Comparison of ENCODE assay signal across 14 mouse cellular contexts in genomic region chr12:72365231-72366103, GRCm38 (mm10). TPM values are rescaled to one million over a fixed set of nuclear protein-coding genes. Genes with fewer than 3 reads are reported as not detected.
A peak's percentile ranks its signal among the peaks of the same experiment; 100 is the strongest.
DNase-seq lines count a peak whose midpoint lies in the region; ATAC-seq lines count a peak whose summit lies in the region.
"Had no signal": no experiment of that assay in that cellular context is flagged by ENCODE, and none has a peak within 500 bp of the region (broad histone marks: within the 10 kb centered on the region; RNA-seq: fewer than 3 reads in every experiment).

No protein-coding gene starts in this region.

- peaks cover 22% of the 10 kb centered on the region for H3K4me1 ChIP-seq in lung, embryonic 15.5 days
- H3K4me1 ChIP-seq in forebrain, embryonic 16.5 days (replicated peaks; ENCODE audit: control insufficient read depth, insufficient read depth, low read length): peaks cover 14% of the 10 kb centered on the region
- peaks cover 34% of the 10 kb centered on the region for H3K4me1 ChIP-seq in midbrain, embryonic 10.5 days
- H3K4me1 ChIP-seq in neural tube, embryonic 14.5 days (ENCODE audit: control insufficient read depth, insufficient read depth, low read length): peaks cover 16% of the 10 kb centered on the region
- H3K4me1 ChIP-seq: limb, embryonic 15.5 days had no signal

- H3K9me3 ChIP-seq in lung, embryonic 15.5 days: no peaks in the 10 kb centered on the region
- H3K9me3 ChIP-seq in forebrain, embryonic 16.5 days (ENCODE audit: control insufficient read depth, low read length): no peaks in the 10 kb centered on the region
- H3K9me3 ChIP-seq in midbrain, embryonic 10.5 days (replicated peaks): no peaks in the 10 kb centered on the region
- H3K9me3 ChIP-seq in neural tube, embryonic 14.5 days (ENCODE audit: control insufficient read depth, low read length): no peaks in the 10 kb centered on the region
- H3K9me3 ChIP-seq: limb, embryonic 15.5 days had no signal

- no peaks in the 10 kb centered on the region for H3K27me3 ChIP-seq in lung, embryonic 15.5 days
- H3K27me3 ChIP-seq in forebrain, embryonic 16.5 days (replicated peaks; ENCODE audit: control insufficient read depth, insufficient read depth, low read length): no peaks in the 10 kb centered on the region
- H3K27me3 ChIP-seq in midbrain, embryonic 10.5 days (ENCODE audit: low read depth, poor library complexity, severe bottlenecking): no peaks in the 10 kb centered on the region
- H3K27me3 ChIP-seq in neural tube, embryonic 14.5 days (ENCODE audit: control insufficient read depth, insufficient read depth, low read length): no peaks in the 10 kb centered on the region
- H3K27me3 ChIP-seq: limb, embryonic 15.5 days had no signal

- H3K9ac ChIP-seq in lung, embryonic 15.5 days: no peak overlapping the region
- H3K9ac ChIP-seq in forebrain, embryonic 16.5 days (replicated peaks; ENCODE audit: low read depth, low read length): no peak overlapping the region
- no peak overlapping the region for H3K9ac ChIP-seq in neural tube, embryonic 14.5 days (replicated peaks; ENCODE audit: low read depth, low read length)
- H3K9ac ChIP-seq: limb, embryonic 15.5 days had no signal

- intact Hi-C loops in heart, postnatal 25 days (cut with DNase I): no loop called here
- intact Hi-C loops in left cerebral cortex, postnatal 36 days (cut with DNase I): no loop called here

- DNase-seq in lung, postnatal 25 days (ENCODE audit: low spot score): no peak
- DNase-seq in midbrain, embryonic 10.5 days (ENCODE audit: low spot score): no peak
- no peak for DNase-seq in right cerebral cortex, postnatal 14 days
- no peak for DNase-seq in heart, postnatal 25 days (ENCODE audit: low spot score)
- DNase-seq in left cerebral cortex, postnatal 36 days (ENCODE audit: low spot score in 2 of 2): no peak
- DNase-seq: adrenal gland, adult 2 months; kidney, postnatal 10 days; right cerebral cortex, postnatal 4 days had no signal

- no peak overlapping the region for H3K4me3 ChIP-seq in lung, embryonic 15.5 days
- H3K4me3 ChIP-seq in forebrain, embryonic 16.5 days (replicated peaks; ENCODE audit: low read length): no peak overlapping the region
- H3K4me3 ChIP-seq in midbrain, embryonic 10.5 days: no peak overlapping the region
- H3K4me3 ChIP-seq in neural tube, embryonic 14.5 days (ENCODE audit: low read depth, low read length): no peak overlapping the region
- H3K4me3 ChIP-seq: limb, embryonic 15.5 days had no signal

- peak overlapping the region; percentile 34 for H3K27ac ChIP-seq in lung, embryonic 15.5 days
- H3K27ac ChIP-seq in forebrain, embryonic 16.5 days (ENCODE audit: low read length): peak overlapping the region; percentile 44
- H3K27ac ChIP-seq in midbrain, embryonic 10.5 days (replicated peaks): peak overlapping the region; percentile 69
- H3K27ac ChIP-seq in neural tube, embryonic 14.5 days (ENCODE audit: low read depth, low read length): peak overlapping the region; percentile 70
- H3K27ac ChIP-seq: limb, embryonic 15.5 days; macrophage had no signal

- H3K4me2 ChIP-seq in lung, embryonic 15.5 days: no peak overlapping the region
- no peak overlapping the region for H3K4me2 ChIP-seq in forebrain, embryonic 16.5 days (ENCODE audit: low read length)
- no peak overlapping the region for H3K4me2 ChIP-seq in neural tube, embryonic 14.5 days (ENCODE audit: low read depth, low read length)
- H3K4me2 ChIP-seq: heart, embryonic 11.5 days; limb, embryonic 15.5 days had no signal

- no peaks in the 10 kb centered on the region for H3K36me3 ChIP-seq in lung, embryonic 15.5 days
- H3K36me3 ChIP-seq in forebrain, embryonic 16.5 days (ENCODE audit: control insufficient read depth, insufficient read depth): no peaks in the 10 kb centered on the region
- no peaks in the 10 kb centered on the region for H3K36me3 ChIP-seq in midbrain, embryonic 10.5 days
- no peaks in the 10 kb centered on the region for H3K36me3 ChIP-seq in neural tube, embryonic 14.5 days (ENCODE audit: control insufficient read depth, insufficient read depth, low read length)
- H3K36me3 ChIP-seq: limb, embryonic 15.5 days had no signal

- WGBS in lung, embryonic 15.5 days: 27% methylated on average over 12 of the region's 12 CpGs
- 29% methylated on average over 12 of the region's 12 CpGs for WGBS in forebrain, embryonic 16.5 days
- 58% methylated on average over 12 of the region's 12 CpGs for WGBS in midbrain, embryonic 10.5 days
- WGBS in neural tube, embryonic 14.5 days: 19% methylated on average over 12 of the region's 12 CpGs

- ATAC-seq in lung, embryonic 15.5 days (ENCODE audit: borderline replicate concordance, extremely low read depth, low FRiP score, low TSS enrichment): peak; percentile 64; the same call in 1 of the 2 replicates
- ATAC-seq in forebrain, embryonic 16.5 days: peak; percentile 58
- ATAC-seq in neural tube, embryonic 14.5 days (ENCODE audit: low read depth): peak; percentile 83

RNA-seq across cellular contexts. Expression of gene Rtn1, which starts 43.4 kb away (rescaled TPM):
- polyA plus RNA-seq in lung, embryonic 15.5 days (2015; fragmentation: Nextera tagmentation; extraction: Ambion mirVana): 10.5 and 16.5 TPM in 2 replicates
- 2,125 and 2,513 TPM in 2 replicates for polyA plus RNA-seq in forebrain, embryonic 16.5 days (2015; fragmentation: Nextera tagmentation; extraction: Ambion mirVana)
- 117 and 248 TPM in 2 replicates for polyA plus RNA-seq in midbrain, embryonic 10.5 days (2016; fragmentation: Nextera tagmentation; extraction: Ambion mirVana)
- 2,768 and 3,331 TPM in 2 replicates for polyA plus RNA-seq in neural tube, embryonic 14.5 days (2014; fragmentation: Nextera tagmentation; extraction: Ambion mirVana)
- 1 to 10 TPM; 3.1 to 5.3 TPM for total RNA-seq in heart, postnatal 25 days (2021)
- total RNA-seq in left cerebral cortex, postnatal 36 days (2021): 1,000 to 10,000 TPM; 1,443 to 1,537 TPM
